Mouse (Mus musculus) forebrain, embryonic 11.5 days (tissue): ENCODE measurements at regions not wholly inside any gene's neighbourhood (a gene's known extent, or its start where the extent isn't known, plus 50 kb on each side); places are given as distances from the start of the nearest gene placed in this dataset.
"Not testable (repeated sequence)": the region's sequence is repeated elsewhere in the genome, so short reads cannot be mapped to it uniquely, and the experiment has no call there.

Experiments
- ATAC-seq: fragments of 200-750 bp; cut with Nextera tagmentation; replicated peaks from 2 replicates; pipeline ENCODE4 v1.8.0; 2017; ENCODE audit warnings: moderate TSS enrichment; ENCODE audit not compliant: low FRiP score
- DNase-seq: peaks from one replicate; pipeline ENCODE4 v3.0.0-alpha.2; 2017; ENCODE audit warnings: low spot score
- H3K27ac ChIP-seq: fragments of 300-500 bp; sonication (generic); 2 replicates; pipeline ENCODE4 v1.5.1; 2014; ENCODE audit warnings: low read depth, low read length
- H3K27me3 ChIP-seq: fragments of 300-500 bp; sonication (generic); 2 replicates; pipeline ENCODE4 v1.6.1; 2014; ENCODE audit warnings: mild to moderate bottlenecking, low read length, mixed read lengths; ENCODE audit not compliant: control insufficient read depth, insufficient read depth
- H3K36me3 ChIP-seq: fragments of 300-500 bp; sonication (generic); 2 replicates; pipeline ENCODE4 v1.6.1; 2014; ENCODE audit warnings: mild to moderate bottlenecking, low read length, moderate library complexity, mixed read lengths; ENCODE audit not compliant: control insufficient read depth, insufficient read depth
- H3K4me1 ChIP-seq: fragments of 300-500 bp; sonication (generic); replicated peaks from 2 replicates; pipeline ENCODE4 v1.6.1; 2014; ENCODE audit warnings: low read length, mixed read lengths; ENCODE audit not compliant: control insufficient read depth, insufficient read depth
- H3K4me2 ChIP-seq: fragments of 300-500 bp; sonication (generic); 2 replicates; pipeline ENCODE4 v1.6.1; 2014; ENCODE audit warnings: low read depth, mild to moderate bottlenecking, low read length, moderate library complexity, mixed read lengths; ENCODE audit not compliant: severe bottlenecking
- H3K4me3 ChIP-seq: fragments of 300-500 bp; sonication (generic); 2 replicates; pipeline ENCODE4 v1.5.1; 2014; ENCODE audit warnings: low read depth, low read length
- H3K9ac ChIP-seq: fragments of 300-500 bp; sonication (generic); 2 replicates; pipeline ENCODE4 v1.6.1; 2014; ENCODE audit warnings: low read length
- H3K9me3 ChIP-seq: fragments of 300-500 bp; sonication (generic); 2 replicates; pipeline ENCODE4 v1.6.1; 2016; ENCODE audit warnings: low read length, mixed read lengths; ENCODE audit not compliant: control insufficient read depth
- WGBS: fragments of 180-500 bp; shearing (Covaris S2); extraction: QIAGEN DNeasy Blood & Tissue Kit; methylation state at CpG from one replicate; pipeline ENCODE4 v1.1.7; 2014; 5-methylcytosine and 5-hydroxymethylcytosine counted together

- not testable (repeated sequence) for H3K4me3 ChIP-seq, H3K9ac ChIP-seq, H3K9me3 ChIP-seq, H3K4me2 ChIP-seq, H3K36me3 ChIP-seq, H3K4me1 ChIP-seq, DNase-seq, ATAC-seq, H3K27me3 ChIP-seq, H3K27ac ChIP-seq
Measured at GRCm38 (mm10) chr14:53349111-53349510, 853.6 kb upstream of the Olfr1507 start.

GRCm38 (mm10) chr14:53345568-53345967 lies 850.0 kb upstream of the Olfr1507 start:
- not testable (repeated sequence) for H3K4me1 ChIP-seq, H3K4me2 ChIP-seq, H3K27me3 ChIP-seq, DNase-seq, H3K27ac ChIP-seq, H3K9ac ChIP-seq, H3K4me3 ChIP-seq, ATAC-seq, H3K9me3 ChIP-seq, H3K36me3 ChIP-seq
- 50% methylated on average over 2 of the region's 2 CpGs for WGBS

- not testable (repeated sequence) for H3K9me3 ChIP-seq, H3K4me2 ChIP-seq, DNase-seq, H3K4me1 ChIP-seq, H3K9ac ChIP-seq, H3K4me3 ChIP-seq, ATAC-seq, H3K36me3 ChIP-seq, H3K27ac ChIP-seq, H3K27me3 ChIP-seq
- WGBS = 76% methylated on average over 5 of the region's 5 CpGs
Measured at GRCm38 (mm10) chr14:53343849-53344248, 848.3 kb upstream of the Olfr1507 start.

DNA sequence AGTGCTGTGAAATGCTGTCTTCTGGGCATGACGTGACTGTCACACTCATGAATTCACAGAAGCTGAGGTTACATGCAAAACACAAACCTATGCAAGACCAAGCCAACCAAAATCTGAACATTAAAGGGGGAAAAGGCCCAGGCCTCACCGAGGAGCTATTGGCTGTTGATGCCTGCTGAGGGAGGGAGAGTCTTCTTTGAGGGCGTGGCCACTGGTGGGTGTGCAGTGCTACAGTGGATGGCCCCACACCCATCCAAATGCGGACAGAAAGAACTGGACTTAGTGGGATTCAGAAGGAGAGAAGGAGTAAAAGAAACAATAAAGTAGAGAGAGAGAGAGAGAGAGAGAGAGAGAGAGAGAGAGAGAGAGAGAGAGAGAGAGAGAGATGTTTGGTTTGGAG lies 843.6 kb upstream of the Olfr1507 start:
- H3K4me3 ChIP-seq, H3K4me2 ChIP-seq, H3K36me3 ChIP-seq, H3K9ac ChIP-seq, H3K27ac ChIP-seq, H3K4me1 ChIP-seq, H3K27me3 ChIP-seq, DNase-seq, H3K9me3 ChIP-seq, ATAC-seq: not testable (repeated sequence)
- whole genome bisulfite sequencing = 67% methylated on average over 1 of the region's 4 CpGs

GRCm38 (mm10) chr14:53337446-53337845 lies 841.9 kb upstream of the Olfr1507 start:
- H3K9ac ChIP-seq, H3K4me1 ChIP-seq, H3K4me3 ChIP-seq, ATAC-seq, H3K36me3 ChIP-seq, H3K27me3 ChIP-seq, H3K4me2 ChIP-seq, H3K27ac ChIP-seq, DNase-seq, H3K9me3 ChIP-seq: not testable (repeated sequence)
- WGBS = 76% methylated on average over 3 of the region's 8 CpGs

GRCm38 (mm10) chr14:53336705-53337104 lies 841.2 kb upstream of the Olfr1507 start:
- H3K9ac ChIP-seq, H3K27me3 ChIP-seq, H3K36me3 ChIP-seq, H3K27ac ChIP-seq, ATAC-seq, H3K9me3 ChIP-seq, H3K4me2 ChIP-seq, DNase-seq, H3K4me1 ChIP-seq, H3K4me3 ChIP-seq: not testable (repeated sequence)
- WGBS = 13% methylated on average over 1 of the region's 2 CpGs

DNA sequence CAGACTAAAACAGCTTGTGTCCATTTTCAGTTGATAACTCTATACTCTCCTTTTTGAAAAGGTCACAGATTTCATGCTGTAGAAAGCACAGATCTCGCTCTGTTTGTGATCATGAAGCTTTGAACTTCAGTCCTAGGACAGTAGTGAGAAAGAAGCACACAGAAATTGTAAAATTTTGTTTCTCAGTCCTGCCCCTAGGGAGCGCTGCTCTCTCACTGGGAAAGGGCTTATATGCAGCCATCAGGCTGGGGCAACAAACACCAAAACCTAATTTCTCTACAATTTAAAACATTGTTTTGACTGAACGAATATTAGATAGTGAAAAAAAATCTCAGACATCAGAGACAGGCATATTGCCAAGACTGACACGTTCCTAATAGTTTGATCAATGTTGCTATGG lies 838.9 kb upstream of the Olfr1507 start:
- not testable (repeated sequence) for H3K4me3 ChIP-seq, DNase-seq, ATAC-seq, H3K27me3 ChIP-seq, H3K4me1 ChIP-seq, H3K36me3 ChIP-seq, H3K4me2 ChIP-seq, H3K9ac ChIP-seq, H3K27ac ChIP-seq, H3K9me3 ChIP-seq
- no CpG with 5 or more reads among the region's 4 CpGs for WGBS

DNA sequence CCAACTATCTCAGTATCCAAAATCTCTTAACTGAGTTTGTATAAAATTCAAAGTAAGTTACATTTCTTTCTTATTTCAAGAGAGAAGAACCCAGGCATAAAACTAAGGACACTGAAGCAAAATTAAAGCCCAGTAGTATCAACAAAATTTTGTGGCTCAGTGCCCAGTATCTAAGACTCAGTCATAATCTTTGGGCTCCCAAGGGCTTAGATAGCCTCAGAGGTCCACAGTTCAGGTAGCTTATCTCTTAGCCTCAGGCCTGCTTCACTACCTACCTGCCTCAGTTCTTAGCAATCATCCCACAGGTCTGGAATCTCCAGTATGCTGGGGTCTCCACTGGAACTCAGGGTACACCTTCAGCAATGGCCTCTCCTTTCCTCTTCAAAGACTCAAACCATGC lies 835.6 kb upstream of the Olfr1507 start:
- not testable (repeated sequence) for H3K27me3 ChIP-seq, H3K4me3 ChIP-seq, H3K36me3 ChIP-seq, H3K27ac ChIP-seq, H3K4me1 ChIP-seq, H3K9me3 ChIP-seq, DNase-seq, ATAC-seq, H3K9ac ChIP-seq, H3K4me2 ChIP-seq

DNA sequence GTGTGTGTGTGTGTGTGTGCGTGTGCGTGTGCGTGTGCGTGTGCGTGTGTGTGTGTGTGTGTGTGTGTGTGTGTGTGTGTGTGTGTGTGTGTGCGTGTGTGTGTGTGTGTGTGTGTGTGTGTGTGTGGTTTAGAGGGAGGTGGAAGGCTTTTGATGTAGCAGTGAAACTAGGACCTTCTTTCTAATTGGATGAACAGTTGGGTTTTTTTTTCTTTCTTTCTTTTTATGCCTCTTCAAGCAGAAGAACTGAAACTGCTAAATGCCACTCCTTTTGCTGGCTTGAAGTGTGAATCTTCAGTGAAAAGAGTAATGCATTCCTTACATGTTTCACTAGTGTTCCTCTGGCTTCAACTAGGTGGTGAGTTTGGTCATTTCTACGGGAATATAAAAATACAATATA lies 828.8 kb upstream of the Olfr1507 start:
- H3K4me2 ChIP-seq, H3K27me3 ChIP-seq, H3K36me3 ChIP-seq, H3K4me1 ChIP-seq, H3K27ac ChIP-seq, H3K9ac ChIP-seq, ATAC-seq, H3K4me3 ChIP-seq, DNase-seq, H3K9me3 ChIP-seq: not testable (repeated sequence)
- WGBS = no CpG with 5 or more reads among the region's 7 CpGs
